Mouse (Mus musculus) right cerebral cortex, adult 2 months (tissue): ENCODE data around the gene Sbno1.

Experiments used
- DNase-seq, 2 experiments: peaks; one replicate each; pipeline ENCODE4 v3.0.0; 2021 to 2022; ENCODE audit warnings: low spot score in 2 of 2

The Sbno1 gene

GRCm38 (mm10) chr5:124444661-124445561 is 19.1 kb upstream of the Sbno1 start:
- DNase-seq = peak; percentile 70 to 74

- no peak for DNase-seq
Measured at GRCm38 (mm10) chr5:124444208-124444607, 18.4 kb upstream of the Sbno1 start.

- no peak for DNase-seq
Measured at GRCm38 (mm10) chr5:124442628-124443027, 16.8 kb upstream of the Sbno1 start.

GRCm38 (mm10) chr5:124440094-124440701 is 14.4 kb upstream of the Sbno1 start:
- peak in 1 of 2 experiments; percentile 57 for DNase-seq

GRCm38 (mm10) chr5:124439447-124440093 is 13.8 kb upstream of the Sbno1 start, which contains the start of gene Kmt5a:
Gene Kmt5a, plus strand, starts transcription at chr5:124439930.
- DNase-seq = peak; percentile 94 to 95

- DNase-seq = no peak
Measured at GRCm38 (mm10) chr5:124438746-124439145, 12.9 kb upstream of the Sbno1 start.

- no peak for DNase-seq
Measured at GRCm38 (mm10) chr5:124438229-124438628, 12.4 kb upstream of the Sbno1 start.

GRCm38 (mm10) chr5:124433048-124433447 is 7.2 kb upstream of the Sbno1 start:
- no peak for DNase-seq

GRCm38 (mm10) chr5:124432398-124433012 is 6.7 kb upstream of the Sbno1 start:
- peak; percentile 84 to 91 for DNase-seq

GRCm38 (mm10) chr5:124426475-124427071 is 772 bp upstream of the Sbno1 start:
- DNase-seq = no peak

- peak in 1 of 2 experiments; percentile 40 for DNase-seq
Measured at GRCm38 (mm10) chr5:124424723-124425411, 934 bp downstream of the Sbno1 start.

GRCm38 (mm10) chr5:124424200-124424722 is 1.5 kb downstream of the Sbno1 start:
- no peak for DNase-seq

GRCm38 (mm10) chr5:124421786-124422185 is 4.0 kb downstream of the Sbno1 start:
- DNase-seq = no peak

GRCm38 (mm10) chr5:124418903-124419302 is 6.9 kb downstream of the Sbno1 start:
- DNase-seq = no peak

- DNase-seq = no peak
Measured at GRCm38 (mm10) chr5:124412163-124412562, 13.6 kb downstream of the Sbno1 start.

GRCm38 (mm10) chr5:124410808-124411207 is 15.0 kb downstream of the Sbno1 start:
- DNase-seq = no peak

GRCm38 (mm10) chr5:124393726-124394125 is 32.1 kb downstream of the Sbno1 start:
- DNase-seq = no peak

- no peak for DNase-seq
Measured at GRCm38 (mm10) chr5:124392412-124392811, 33.4 kb downstream of the Sbno1 start.

- no peak for DNase-seq
Measured at GRCm38 (mm10) chr5:124387932-124388331, 37.9 kb downstream of the Sbno1 start.

- DNase-seq = no peak
Measured at GRCm38 (mm10) chr5:124380121-124380520, 45.7 kb downstream of the Sbno1 start.

GRCm38 (mm10) chr5:124377149-124377548 is 48.7 kb downstream of the Sbno1 start:
- no peak for DNase-seq
